Mouse (Mus musculus): ENCODE measurements at regions not wholly inside any gene's neighbourhood (a gene's known extent, or its start where the extent isn't known, plus 50 kb on each side); places are given as distances from the start of the nearest gene placed in this dataset.

DNA sequence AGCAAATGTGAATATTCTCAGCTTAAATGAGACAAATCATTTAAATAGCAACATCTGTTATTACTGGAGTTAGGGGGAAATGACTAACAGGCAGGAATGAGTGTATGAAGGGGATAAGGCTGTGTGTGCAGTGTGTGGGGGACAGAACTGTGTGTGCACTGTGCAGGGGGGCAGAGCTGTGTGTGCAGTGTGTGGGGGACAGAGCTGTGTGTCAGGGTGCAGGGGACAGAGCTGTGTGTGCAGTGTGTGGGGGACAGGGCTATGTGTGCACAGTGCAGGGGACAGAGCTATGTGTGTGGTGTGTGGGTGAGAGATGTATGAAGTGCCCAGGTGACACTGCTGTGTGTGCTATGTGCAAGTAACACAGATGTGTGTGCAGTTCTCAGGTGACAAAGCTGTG lies 66.7 kb upstream of the Cops8 start:
- Histone ChIP-seq H3K36me3 (ENCODE audit: control insufficient read depth, insufficient read depth, low read length) (no peaks in the 10 kb centered on the region), H3K27ac (ENCODE audit: insufficient read depth, low read depth, low read length) (no peak overlapping the region), H3K27me3 (ENCODE audit: control insufficient read depth, insufficient read depth, low read length) (no peaks in the 10 kb centered on the region), H3K4me3 (ENCODE audit: low read depth, low read length) (no peak overlapping the region), H3K4me1 (ENCODE audit: control insufficient read depth, insufficient read depth, insufficient read length, low read length) (no peaks in the 10 kb centered on the region)
- TF ChIP-seq CTCF (IDR thresholded peaks at IDR 0.05; ENCODE audit: extremely low read depth, insufficient read length, insufficient replicate concordance, low read depth, low read length) (no peak), POLR2A (IDR thresholded peaks at IDR 0.05; ENCODE audit: low read depth, low read length) (no peak)

DNA sequence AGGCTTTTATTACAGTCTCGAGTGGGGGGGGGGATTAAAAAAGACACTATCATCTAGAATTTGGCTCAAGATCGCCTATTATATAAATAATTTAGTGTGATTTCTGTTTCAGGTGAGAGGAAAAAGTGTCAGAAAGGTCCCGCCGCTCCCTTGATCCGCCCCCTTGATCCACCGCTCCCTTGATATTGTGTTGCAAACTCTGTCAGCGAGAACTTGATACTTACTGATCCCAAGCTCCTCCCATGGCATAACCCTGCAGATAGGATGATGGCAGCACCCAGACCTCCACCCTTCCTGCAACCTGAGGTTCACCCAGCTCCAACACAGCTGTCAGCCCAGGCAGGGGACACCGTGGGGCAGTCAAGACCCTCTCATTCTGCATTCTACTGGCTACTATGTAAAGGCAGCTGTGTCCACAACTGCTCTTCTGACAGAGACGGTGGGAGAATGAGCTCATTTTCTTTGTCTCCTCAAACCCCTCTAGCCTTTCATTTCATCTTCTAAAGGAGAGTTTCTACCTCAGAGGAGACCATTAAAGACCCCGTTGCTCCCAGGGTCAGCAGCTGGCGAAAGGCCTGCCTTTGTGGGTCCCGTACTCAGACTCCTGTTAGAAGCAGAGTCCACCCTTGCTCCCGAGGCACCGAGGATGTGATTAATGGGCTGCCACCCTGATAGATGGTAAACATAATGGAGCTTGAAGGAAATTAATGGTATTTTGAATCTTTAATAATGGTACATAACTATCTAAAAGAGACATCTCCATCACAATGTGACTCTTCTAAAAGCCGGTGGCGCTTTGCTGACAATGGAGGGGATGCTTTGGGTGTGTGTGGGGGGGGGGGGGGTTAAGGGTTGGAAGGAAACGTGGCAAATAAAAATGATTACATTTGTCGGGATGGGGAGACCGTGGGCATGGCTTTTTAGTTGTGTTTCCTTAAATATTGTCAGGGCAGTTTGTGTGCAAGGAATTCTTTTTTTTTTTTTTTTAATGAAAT lies 58.7 kb upstream of the Cops8 start:
- Histone ChIP-seq H3K4me3 (ENCODE audit: low read depth, low read length) (no peak overlapping the region), H3K27me3 (ENCODE audit: control insufficient read depth, insufficient read depth, low read length) (no peaks in the 10 kb centered on the region), H3K27ac (ENCODE audit: insufficient read depth, low read depth, low read length) (no peak overlapping the region), H3K4me1 (ENCODE audit: control insufficient read depth, insufficient read depth, insufficient read length, low read length) (no peaks in the 10 kb centered on the region), H3K36me3 (ENCODE audit: control insufficient read depth, insufficient read depth, low read length) (no peaks in the 10 kb centered on the region)
- TF ChIP-seq CTCF (IDR thresholded peaks at IDR 0.05; ENCODE audit: extremely low read depth, insufficient read length, insufficient replicate concordance, low read depth, low read length) (no peak), POLR2A (IDR thresholded peaks at IDR 0.05; ENCODE audit: low read depth, low read length) (no peak)
- 50% methylated on average over 19 of the region's 19 CpGs for WGBS

DNA sequence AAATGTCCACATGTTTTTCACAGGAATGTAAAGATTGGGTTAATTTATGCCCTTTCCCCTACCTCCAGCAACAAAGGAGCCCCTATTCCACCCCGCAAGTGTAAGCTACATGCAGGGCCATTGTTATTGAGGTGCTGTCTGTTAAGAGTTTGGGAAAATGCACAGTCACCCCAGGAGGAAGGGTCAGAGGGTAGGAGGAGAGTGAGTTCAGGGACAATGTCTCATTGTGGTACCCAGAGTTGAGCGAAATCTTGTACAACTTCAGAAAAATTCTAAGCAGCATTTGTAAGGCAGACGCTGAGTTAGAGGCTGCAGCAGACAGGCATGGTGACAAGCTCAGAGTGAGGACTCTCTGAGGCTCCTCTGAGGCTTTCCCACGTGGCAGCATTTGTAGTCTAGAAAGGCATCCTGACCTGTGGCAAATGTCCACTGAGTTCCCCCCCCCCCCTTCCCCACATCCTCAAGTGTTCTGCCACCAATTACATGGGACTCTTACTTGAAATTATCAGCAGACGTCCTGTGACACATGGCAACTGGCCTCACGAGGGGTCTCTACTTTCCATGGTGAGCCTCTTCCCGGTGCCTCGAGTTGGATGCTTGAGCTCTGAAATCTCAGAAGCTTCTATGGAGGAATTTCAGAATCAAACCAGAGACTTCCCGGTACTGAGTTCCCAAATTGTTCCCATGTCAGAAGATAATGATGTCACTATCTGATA lies 57.8 kb upstream of the Cops8 start:
- Histone ChIP-seq H3K27me3 (ENCODE audit: control insufficient read depth, insufficient read depth, low read length) (no peaks in the 10 kb centered on the region), H3K4me3 (ENCODE audit: low read depth, low read length) (no peak overlapping the region), H3K4me1 (ENCODE audit: control insufficient read depth, insufficient read depth, insufficient read length, low read length) (no peaks in the 10 kb centered on the region), H3K27ac (ENCODE audit: insufficient read depth, low read depth, low read length) (no peak overlapping the region), H3K36me3 (ENCODE audit: control insufficient read depth, insufficient read depth, low read length) (no peaks in the 10 kb centered on the region)
- 77% methylated on average over 9 of the region's 9 CpGs for WGBS
- TF ChIP-seq POLR2A (IDR thresholded peaks at IDR 0.05; ENCODE audit: low read depth, low read length) (no peak), CTCF (IDR thresholded peaks at IDR 0.05; ENCODE audit: extremely low read depth, insufficient read length, insufficient replicate concordance, low read depth, low read length) (no peak)

DNA sequence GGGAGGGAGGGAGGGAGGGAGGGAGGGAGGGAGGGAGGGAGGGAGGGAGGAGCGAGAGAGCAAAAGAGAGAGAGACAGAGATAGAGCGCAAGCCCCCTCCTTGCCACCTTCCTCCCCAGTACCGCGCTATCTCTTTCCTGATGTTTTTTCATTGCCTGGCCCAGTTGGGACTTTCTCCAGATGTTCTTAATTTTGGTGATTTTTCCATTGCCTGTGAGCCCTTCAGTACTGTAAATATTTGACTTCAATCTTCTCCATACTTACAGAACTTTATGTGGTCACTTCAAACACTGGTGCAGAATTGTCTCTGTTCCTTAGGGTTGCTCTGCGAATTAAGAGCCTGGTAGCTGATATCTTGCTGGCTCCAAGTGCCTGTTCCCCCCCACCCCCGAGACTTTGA lies 50.1 kb upstream of the Cops8 start:
- Histone ChIP-seq H3K36me3 (ENCODE audit: control insufficient read depth, insufficient read depth, low read length) (no peaks in the 10 kb centered on the region), H3K27me3 (ENCODE audit: control insufficient read depth, insufficient read depth, low read length) (no peaks in the 10 kb centered on the region), H3K4me3 (ENCODE audit: low read depth, low read length) (no peak overlapping the region), H3K4me1 (ENCODE audit: control insufficient read depth, insufficient read depth, insufficient read length, low read length) (no peaks in the 10 kb centered on the region), H3K27ac (ENCODE audit: insufficient read depth, low read depth, low read length) (no peak overlapping the region)
- WGBS: 74% methylated on average over 6 of the region's 6 CpGs
- TF ChIP-seq CTCF (IDR thresholded peaks at IDR 0.05; ENCODE audit: extremely low read depth, insufficient read length, insufficient replicate concordance, low read depth, low read length): no peak
- TF ChIP-seq POLR2A (IDR thresholded peaks at IDR 0.05; ENCODE audit: low read depth, low read length): no peak

Data from small intestine, adult 2 months (tissue).